Mouse (Mus musculus) hindbrain, embryonic 13.5 days (tissue): Measurements from ENCODE around the gene Chst10. TPM values are rescaled to one million over a fixed set of nuclear protein-coding genes. Genes with fewer than 3 reads are reported as not detected.
A peak's percentile ranks its signal among the peaks of the same experiment; 100 is the strongest.

Experiments used
- ATAC-seq: fragments of 200-750 bp; cut with Nextera tagmentation; 2 replicates; pipeline ENCODE4 v1.8.0; 2017; ENCODE audit warnings: moderate TSS enrichment; ENCODE audit not compliant: low FRiP score
- H3K27ac ChIP-seq: fragments of 300-500 bp; sonication (generic); 2 replicates; pipeline ENCODE4 v1.5.1; 2015; ENCODE audit warnings: inconsistent platforms, mild to moderate bottlenecking, moderate library complexity
- H3K27me3 ChIP-seq: fragments of 300-500 bp; sonication (generic); 2 replicates; pipeline ENCODE4 v1.6.1; 2015; ENCODE audit warnings: mild to moderate bottlenecking, inconsistent platforms
- H3K36me3 ChIP-seq: fragments of 300-500 bp; sonication (generic); 2 replicates; pipeline ENCODE4 v1.6.1; 2015; ENCODE audit warnings: mild to moderate bottlenecking, inconsistent platforms
- H3K4me1 ChIP-seq: fragments of 300-500 bp; sonication (generic); replicated peaks from 2 replicates; pipeline ENCODE4 v1.6.1; 2015; ENCODE audit warnings: inconsistent platforms
- H3K4me2 ChIP-seq: fragments of 300-500 bp; sonication (generic); 2 replicates; pipeline ENCODE4 v1.6.1; 2015; ENCODE audit warnings: inconsistent platforms, mild to moderate bottlenecking, moderate library complexity
- H3K4me3 ChIP-seq: fragments of 300-500 bp; sonication (generic); 2 replicates; pipeline ENCODE4 v1.5.1; 2015; ENCODE audit warnings: mild to moderate bottlenecking, inconsistent platforms
- H3K9ac ChIP-seq: fragments of 300-500 bp; sonication (generic); 2 replicates; pipeline ENCODE4 v1.6.1; 2015; ENCODE audit warnings: mild to moderate bottlenecking, inconsistent platforms
- H3K9me3 ChIP-seq: fragments of 300-500 bp; sonication (generic); 2 replicates; pipeline ENCODE4 v1.6.1; 2016; ENCODE audit warnings: inconsistent platforms
- WGBS: fragments of 180-500 bp; shearing (Covaris S2); methylation state at CpG from one replicate; pipeline ENCODE4 v1.1.7; 2015; 5-methylcytosine and 5-hydroxymethylcytosine counted together
- polyA plus RNA-seq: library from polyadenylated mRNA; unstranded; fragments of >200 nt; fragmentation: Nextera tagmentation; extraction: Ambion mirVana; gene quantifications from 2 replicates; pipeline ENCODE4 v1.2.1, GENCODE M21; 2015

Gene Chst10
- polyA plus RNA-seq, result 48.7 and 51.8 TPM in 2 replicates

DNA sequence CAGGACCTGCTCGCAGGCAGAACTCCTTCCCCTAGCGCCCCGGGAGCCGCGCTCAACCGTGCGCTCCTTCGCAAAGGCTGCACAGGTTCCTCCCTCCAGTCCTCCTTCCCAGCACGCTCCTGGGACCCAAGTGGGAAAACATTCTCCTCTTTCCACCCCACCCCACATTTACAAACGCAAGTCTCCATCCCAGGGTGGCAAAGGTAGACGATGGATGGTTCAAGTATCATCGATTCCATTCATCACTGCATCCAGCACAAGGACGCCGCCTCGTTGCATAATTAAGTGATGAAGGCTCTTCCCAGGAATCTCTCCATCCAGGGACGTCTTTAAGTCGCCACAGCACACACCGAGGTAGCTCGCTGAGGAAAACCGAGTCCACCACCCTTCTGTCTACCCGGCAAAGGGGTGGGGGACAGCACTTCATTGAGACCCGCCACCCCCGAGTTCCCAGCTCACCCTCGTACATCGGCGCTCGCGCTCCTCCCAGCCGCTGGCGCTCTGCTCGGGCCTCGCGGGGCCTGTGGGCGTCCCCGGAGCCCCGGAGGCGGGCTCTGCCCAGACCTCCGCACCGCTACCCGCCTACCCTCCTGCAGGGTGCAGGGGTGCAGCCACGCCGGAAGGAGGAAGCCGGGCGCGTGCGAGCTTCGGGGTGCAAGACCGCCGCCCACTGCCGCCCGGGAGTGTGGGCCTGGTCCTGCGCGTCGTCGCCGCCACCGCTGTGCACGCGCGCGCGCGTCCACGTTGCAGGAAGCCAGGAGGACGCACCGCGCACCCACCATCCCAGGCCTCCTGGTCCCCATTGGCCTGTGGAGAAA, at the start of gene Chst10:
Gene Chst10, minus strand, starts transcription at position 731 of the 818 bp plus-strand sequence.
- under 1% methylated on average over 64 of the region's 67 CpGs for WGBS
- Histone ChIP-seq H3K4me1 (peaks cover 49% of the 10 kb centered on the region), H3K9ac (peak within 1 kb of the TSS; percentile 90), H3K9me3 (no peaks in the 10 kb centered on the region), H3K4me3 (peak within 1 kb of the TSS; percentile 79), H3K4me2 (peak within 1 kb of the TSS; percentile 63), H3K27me3 (0 out of 2 replicates have a peak, but pooled peaks cover 4% of the 10 kb centered on the region), H3K27ac (peak within 1 kb of the TSS; percentile 94), H3K36me3 (peaks cover 8% of the 10 kb centered on the region; the same call in 1 of the 2 replicates)
- peak; percentile 89 for ATAC-seq

DNA sequence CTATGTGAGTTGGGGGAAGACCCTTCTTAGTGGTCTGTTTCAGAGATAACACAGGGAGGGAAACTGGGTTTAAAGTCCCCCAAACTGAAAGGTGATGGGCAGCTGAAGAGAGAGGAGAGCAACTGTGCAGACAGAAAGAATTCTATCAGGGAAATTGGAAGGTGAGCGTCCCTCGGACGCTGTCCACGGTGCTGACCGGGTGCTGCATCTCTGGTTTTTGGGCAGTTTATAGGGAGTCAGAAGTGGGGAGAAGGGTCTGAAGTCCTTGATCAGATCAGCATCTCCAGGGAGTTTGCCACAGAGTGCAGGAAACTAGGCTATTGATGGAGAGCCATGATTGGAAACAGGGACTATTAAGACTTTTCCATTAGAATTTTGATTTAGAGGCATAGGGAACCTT, 41.6 kb upstream of the Chst10 start:
- Histone ChIP-seq H3K4me3 (no peak overlapping the region), H3K4me1 (no peaks in the 10 kb centered on the region), H3K27me3 (no peaks in the 10 kb centered on the region), H3K27ac (no peak overlapping the region), H3K4me2 (no peak overlapping the region), H3K9me3 (no peaks in the 10 kb centered on the region), H3K36me3 (no peaks in the 10 kb centered on the region), H3K9ac (no peak overlapping the region)
- 8% methylated on average over 5 of the region's 5 CpGs for WGBS
- ATAC-seq, result no peak

DNA sequence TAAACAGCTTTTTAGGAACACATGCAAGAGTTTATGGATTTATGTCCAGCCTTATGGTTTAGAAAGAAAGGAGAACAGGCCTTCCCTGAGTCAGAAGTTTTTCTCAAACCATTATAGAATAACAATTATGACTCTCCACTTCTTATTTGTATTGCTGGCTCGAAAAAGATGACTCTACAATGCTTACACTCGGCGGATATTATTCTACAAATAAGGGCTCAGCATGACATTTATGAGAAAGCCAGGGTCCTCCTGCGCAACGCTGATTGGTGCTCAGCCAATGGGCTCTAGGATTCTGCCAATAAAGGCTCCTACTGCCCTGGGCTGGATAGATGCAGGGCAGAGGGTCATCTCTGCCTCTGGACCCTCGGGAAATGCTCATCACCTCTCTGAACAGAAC, 40.9 kb upstream of the Chst10 start, which contains the start of gene Nms:
Gene Nms, plus strand, starts transcription at position 301 of the 400 bp plus-strand sequence.
- Histone ChIP-seq H3K36me3 (no peaks in the 10 kb centered on the region), H3K9ac (no peak within 1 kb of the TSS), H3K4me3 (no peak within 1 kb of the TSS), H3K27ac (no peak within 1 kb of the TSS), H3K27me3 (no peaks in the 10 kb centered on the region), H3K9me3 (no peaks in the 10 kb centered on the region), H3K4me1 (no peaks in the 10 kb centered on the region), H3K4me2 (no peak within 1 kb of the TSS)
- ATAC-seq, result no peak
- WGBS, result 63% methylated on average over 6 of the region's 6 CpGs

DNA sequence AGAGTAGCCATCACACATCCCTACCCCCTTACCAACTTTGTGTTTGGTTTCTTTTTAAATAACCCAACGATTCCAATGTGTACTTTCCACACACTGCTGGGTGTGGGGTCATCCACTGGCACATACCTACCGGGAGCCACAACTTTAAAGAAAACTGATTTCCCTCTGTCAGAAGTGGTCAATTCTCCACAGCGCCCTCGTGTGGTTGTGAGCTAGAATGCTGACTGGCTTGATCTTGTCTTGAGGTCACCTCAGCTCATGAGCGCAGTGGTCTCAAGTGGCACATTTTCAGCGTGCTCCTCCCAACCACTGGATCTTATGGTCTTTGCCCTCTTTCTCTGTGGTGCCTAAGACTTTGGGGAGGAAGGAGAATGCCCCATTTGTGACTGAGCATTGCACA, 38.8 kb upstream of the Chst10 start:
- no peak overlapping the region for H3K9ac ChIP-seq
- H3K4me3 ChIP-seq, result no peak overlapping the region
- 30% methylated on average over 6 of the region's 6 CpGs for WGBS
- H3K9me3 ChIP-seq, result no peaks in the 10 kb centered on the region
- no peaks in the 10 kb centered on the region for H3K27me3 ChIP-seq
- no peaks in the 10 kb centered on the region for H3K4me1 ChIP-seq
- no peak overlapping the region for H3K27ac ChIP-seq
- H3K4me2 ChIP-seq, result no peak overlapping the region
- no peak for ATAC-seq
- no peaks in the 10 kb centered on the region for H3K36me3 ChIP-seq

DNA sequence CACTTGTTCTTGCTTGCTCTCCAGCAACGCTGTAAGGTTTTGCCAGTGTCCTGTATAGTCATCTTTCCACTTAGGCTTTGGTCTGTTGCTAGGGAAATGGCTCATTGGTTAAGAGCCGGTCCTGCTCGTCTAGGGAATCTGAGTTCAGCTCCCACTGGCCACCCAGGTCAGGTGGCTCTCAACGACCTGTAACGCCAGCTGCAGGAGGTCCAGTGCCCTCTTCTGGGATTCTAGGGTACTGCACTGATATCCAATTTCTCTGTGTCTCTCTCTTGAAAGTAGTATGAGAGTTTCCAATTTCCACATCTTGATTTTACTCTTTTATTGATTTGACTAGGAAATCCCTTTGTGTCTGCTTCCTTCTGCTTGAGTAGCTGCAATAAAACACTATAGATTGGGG, 36.7 kb upstream of the Chst10 start:
- 30% methylated on average over 5 of the region's 5 CpGs for WGBS
- no peaks in the 10 kb centered on the region for H3K36me3 ChIP-seq
- H3K4me2 ChIP-seq, result no peak overlapping the region
- no peak overlapping the region for H3K27ac ChIP-seq
- no peak overlapping the region for H3K4me3 ChIP-seq
- H3K27me3 ChIP-seq, result no peaks in the 10 kb centered on the region
- H3K4me1 ChIP-seq, result no peaks in the 10 kb centered on the region
- no peaks in the 10 kb centered on the region for H3K9me3 ChIP-seq
- ATAC-seq, result no peak
- no peak overlapping the region for H3K9ac ChIP-seq

DNA sequence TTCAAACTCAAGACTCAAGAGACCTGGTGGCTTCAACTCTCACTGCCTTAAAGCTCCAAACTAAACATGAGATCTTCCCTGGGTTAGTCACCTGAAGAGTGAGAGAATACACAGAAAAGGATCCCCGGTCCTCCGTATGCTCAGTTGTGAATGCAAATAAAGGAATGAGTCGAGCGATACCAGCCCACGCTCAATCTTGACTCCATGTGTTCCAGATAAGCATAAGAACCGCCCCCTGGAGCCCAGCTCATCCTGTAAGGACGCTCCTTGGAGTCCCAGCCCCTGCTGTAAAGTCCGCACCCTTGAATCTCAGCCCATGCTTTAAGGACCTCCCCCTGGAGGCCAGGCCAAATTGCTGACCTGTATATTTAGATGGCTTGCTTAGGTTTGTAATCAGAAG, 32.8 kb upstream of the Chst10 start:
- ATAC-seq, result no peak
- WGBS, result 69% methylated on average over 8 of the region's 8 CpGs
- H3K4me1 ChIP-seq, result no peaks in the 10 kb centered on the region
- no peak overlapping the region for H3K4me3 ChIP-seq
- no peaks in the 10 kb centered on the region for H3K36me3 ChIP-seq
- H3K9ac ChIP-seq, result no peak overlapping the region
- no peak overlapping the region for H3K4me2 ChIP-seq
- H3K27ac ChIP-seq, result no peak overlapping the region
- H3K9me3 ChIP-seq, result no peaks in the 10 kb centered on the region
- H3K27me3 ChIP-seq, result no peaks in the 10 kb centered on the region

DNA sequence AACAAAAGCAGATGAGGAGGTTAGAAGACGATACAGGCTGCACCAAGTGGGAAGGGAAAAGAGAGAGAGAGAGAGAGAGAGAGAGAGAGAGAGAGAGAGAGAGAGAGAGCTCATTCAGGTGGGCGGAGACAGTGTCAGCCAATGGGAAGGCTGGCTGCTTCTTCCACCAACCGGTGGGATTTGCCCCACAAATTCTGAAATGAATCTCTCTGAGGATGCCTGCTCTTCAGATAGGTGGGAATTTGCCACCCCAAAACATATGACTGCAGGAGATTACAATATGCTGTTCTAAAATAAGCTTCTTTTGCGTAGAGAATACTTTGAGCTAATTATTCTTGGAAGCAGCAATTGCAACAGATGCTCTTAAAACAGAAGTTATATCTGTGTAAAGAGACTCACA, 31.5 kb upstream of the Chst10 start:
- Histone ChIP-seq H3K9ac (no peak overlapping the region), H3K4me3 (no peak overlapping the region), H3K4me2 (no peak overlapping the region), H3K4me1 (no peaks in the 10 kb centered on the region), H3K9me3 (no peaks in the 10 kb centered on the region), H3K27me3 (no peaks in the 10 kb centered on the region), H3K36me3 (no peaks in the 10 kb centered on the region), H3K27ac (no peak overlapping the region)
- ATAC-seq, result no peak
- WGBS, result 65% methylated on average over 4 of the region's 4 CpGs

DNA sequence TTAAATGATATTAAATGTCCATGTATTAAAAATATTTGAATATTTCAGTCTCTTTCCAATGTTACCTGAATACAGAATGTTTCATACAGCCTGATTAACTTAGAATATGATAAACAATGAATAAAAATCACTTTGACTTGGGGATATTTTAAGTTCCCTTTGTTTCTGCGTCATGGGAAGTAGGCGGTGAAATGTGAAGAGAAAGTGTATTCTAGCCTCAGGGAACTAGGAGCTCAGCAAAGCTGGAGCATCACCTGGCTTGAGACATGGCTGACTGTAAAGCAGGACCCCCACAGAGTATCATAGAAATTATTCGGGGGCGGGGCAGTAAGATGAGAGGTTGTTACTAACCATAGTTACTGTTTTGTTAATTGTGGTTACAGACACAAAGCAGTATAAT, 31.0 kb upstream of the Chst10 start:
- H3K4me2 ChIP-seq, result no peak overlapping the region
- no peaks in the 10 kb centered on the region for H3K36me3 ChIP-seq
- no peak overlapping the region for H3K9ac ChIP-seq
- H3K4me3 ChIP-seq, result no peak overlapping the region
- H3K9me3 ChIP-seq, result no peaks in the 10 kb centered on the region
- WGBS, result 81% methylated on average over 4 of the region's 4 CpGs
- no peak for ATAC-seq
- H3K27ac ChIP-seq, result no peak overlapping the region
- no peaks in the 10 kb centered on the region for H3K27me3 ChIP-seq
- H3K4me1 ChIP-seq, result no peaks in the 10 kb centered on the region

DNA sequence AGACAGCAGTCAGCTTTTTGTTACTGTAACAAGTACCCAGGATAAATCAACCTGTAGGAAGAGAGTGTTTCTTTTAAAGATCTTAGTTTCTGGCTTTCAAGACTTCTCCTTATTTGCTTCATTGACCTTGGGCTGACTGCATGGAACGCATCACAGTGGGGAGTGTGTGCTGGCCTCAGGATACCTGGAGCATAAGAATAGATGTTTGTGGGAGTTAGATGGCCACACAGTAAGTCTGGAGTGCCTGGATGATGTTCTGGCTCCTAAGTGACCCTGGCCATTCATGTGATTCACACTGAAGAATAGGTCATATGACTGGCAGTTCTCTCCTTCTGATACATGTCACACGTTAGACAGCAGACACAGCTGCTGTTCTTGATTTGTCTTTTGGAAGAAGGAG, 6.0 kb upstream of the Chst10 start:
- Histone ChIP-seq H3K36me3 (no peaks in the 10 kb centered on the region), H3K9ac (no peak overlapping the region), H3K27ac (no peak overlapping the region), H3K4me2 (no peak overlapping the region), H3K27me3 (0 out of 2 replicates have a peak, but pooled peaks cover 4% of the 10 kb centered on the region), H3K4me1 (no peaks in the 10 kb centered on the region), H3K4me3 (no peak overlapping the region), H3K9me3 (no peaks in the 10 kb centered on the region)
- no peak for ATAC-seq
- 79% methylated on average over 2 of the region's 2 CpGs for WGBS

DNA sequence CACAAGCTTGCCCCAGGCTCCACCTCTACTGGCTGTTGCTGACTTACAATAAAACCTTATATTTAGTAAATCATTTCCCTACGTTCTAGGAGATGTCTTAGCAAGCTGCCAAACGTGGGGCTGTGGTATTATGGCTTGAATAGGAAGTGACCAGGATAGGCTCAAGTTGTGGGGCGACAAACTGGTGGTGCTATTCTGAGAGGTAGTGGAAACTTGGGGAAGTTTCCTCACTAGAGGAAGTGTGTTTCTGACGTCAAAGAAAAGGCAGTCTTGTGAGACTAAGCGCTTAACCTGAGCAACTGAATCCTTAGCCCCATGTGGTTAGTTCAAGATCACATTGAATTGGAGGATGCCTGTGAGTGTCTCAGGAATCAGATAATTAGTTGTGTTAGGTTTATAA, 4.6 kb upstream of the Chst10 start:
- Histone ChIP-seq H3K4me1 (peaks cover 4% of the 10 kb centered on the region; the same call in 1 of the 2 replicates), H3K9me3 (no peaks in the 10 kb centered on the region), H3K36me3 (no peaks in the 10 kb centered on the region), H3K27ac (no peak overlapping the region), H3K27me3 (0 out of 2 replicates have a peak, but pooled peaks cover 4% of the 10 kb centered on the region), H3K4me2 (no peak overlapping the region), H3K4me3 (no peak overlapping the region), H3K9ac (no peak overlapping the region)
- no peak for ATAC-seq
- 74% methylated on average over 5 of the region's 5 CpGs for WGBS

DNA sequence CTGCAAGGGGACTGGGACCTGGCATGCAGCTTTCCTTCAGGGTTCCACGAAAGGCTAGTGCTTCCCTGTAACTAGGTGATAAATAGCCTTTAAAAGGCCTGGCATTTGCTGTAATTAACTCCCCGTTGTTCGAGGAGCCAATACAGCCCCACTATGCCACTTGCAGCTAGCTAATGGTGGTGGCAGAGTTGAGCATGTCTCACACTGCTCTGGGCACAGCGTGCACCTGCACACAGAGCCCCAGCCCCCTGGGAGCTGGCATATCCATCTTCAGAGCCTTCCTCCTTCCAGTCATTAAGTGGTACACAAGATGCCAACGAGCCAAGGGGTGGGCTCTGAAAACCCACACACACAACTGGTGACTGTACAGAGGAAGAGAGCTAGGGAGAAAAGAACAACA, 4.9 kb downstream of the Chst10 start:
- Histone ChIP-seq H3K4me1 (peaks cover 50% of the 10 kb centered on the region), H3K27ac (peak overlapping the region; percentile 82), H3K9ac (peak overlapping the region; percentile 49), H3K4me3 (no peak overlapping the region), H3K27me3 (no peaks in the 10 kb centered on the region), H3K36me3 (peaks cover 28% of the 10 kb centered on the region), H3K4me2 (0 out of 2 replicates have a peak overlapping the region, but pooled peaks have one; percentile 15), H3K9me3 (no peaks in the 10 kb centered on the region)
- WGBS, result 36% methylated on average over 5 of the region's 5 CpGs
- ATAC-seq, result peak; percentile 26

DNA sequence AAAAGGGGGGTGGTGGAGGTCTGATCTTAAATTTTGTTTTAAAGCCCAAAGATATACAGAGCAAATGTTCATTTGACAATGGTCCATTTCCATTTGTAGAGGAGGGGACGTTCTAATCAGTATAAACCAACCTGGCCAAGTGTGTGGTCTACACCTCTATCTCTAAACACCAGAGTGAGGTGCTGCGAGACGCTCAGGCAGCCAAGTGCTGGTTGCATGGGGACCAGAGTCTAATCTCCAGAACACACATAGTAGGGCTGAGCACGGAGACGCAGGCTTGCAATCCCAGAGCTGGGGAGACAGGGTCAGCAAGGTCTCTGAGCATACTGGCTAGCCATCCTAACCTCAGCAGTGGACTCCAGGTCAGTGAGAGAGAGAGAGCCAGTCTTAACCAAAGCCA, 6.5 kb downstream of the Chst10 start:
- Histone ChIP-seq H3K27ac (no peak overlapping the region), H3K36me3 (peaks cover 33% of the 10 kb centered on the region)
- WGBS, result 92% methylated on average over 5 of the region's 5 CpGs

DNA sequence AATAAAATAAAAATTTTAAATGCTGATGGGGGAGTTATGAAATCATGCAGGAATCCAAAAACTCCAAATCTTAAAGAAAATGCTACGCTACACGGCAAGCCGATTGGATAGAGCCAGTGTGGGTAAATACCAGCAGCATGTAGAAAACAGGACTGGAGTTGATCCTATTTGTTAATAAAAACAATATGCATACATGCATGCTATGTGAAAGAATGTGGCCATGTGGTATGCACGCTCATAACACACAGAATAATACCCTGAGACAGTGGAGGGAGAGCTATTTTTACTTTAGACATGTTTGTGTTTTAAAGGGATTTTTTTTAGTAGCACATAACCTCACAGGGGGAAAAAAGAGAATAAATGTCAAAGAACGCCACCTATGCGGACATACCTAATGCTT, 9.2 kb downstream of the Chst10 start:
- H3K4me1 ChIP-seq, result peaks cover 19% of the 10 kb centered on the region
- no peak overlapping the region for H3K9ac ChIP-seq
- H3K9me3 ChIP-seq, result no peaks in the 10 kb centered on the region
- 95% methylated on average over 6 of the region's 6 CpGs for WGBS
- H3K36me3 ChIP-seq, result peaks cover 42% of the 10 kb centered on the region
- no peak overlapping the region for H3K4me3 ChIP-seq
- no peak overlapping the region for H3K27ac ChIP-seq
- H3K4me2 ChIP-seq, result no peak overlapping the region
- H3K27me3 ChIP-seq, result no peaks in the 10 kb centered on the region
- no peak for ATAC-seq

More for the DNA sequence above, 6.5 kb downstream of the Chst10 start:
- Histone ChIP-seq H3K4me3 (no peak overlapping the region), H3K9me3 (no peaks in the 10 kb centered on the region), H3K4me2 (no peak overlapping the region), H3K27me3 (no peaks in the 10 kb centered on the region), H3K9ac (no peak overlapping the region), H3K4me1 (peaks cover 41% of the 10 kb centered on the region)
- ATAC-seq, result no peak
